Mouse (Mus musculus): ENCODE data around the gene Sbk2. TPM values are rescaled to one million over a fixed set of nuclear protein-coding genes. Genes with fewer than 3 reads are reported as not detected.

Sbk2 gene
- polyA plus RNA-seq, 1 experiment from 2014 or later = 2.3 TPM

- H3K9me3 ChIP-seq = no peaks in the 10 kb centered on the region
- 21% methylated on average over 15 of the region's 15 CpGs for WGBS
- peak; percentile 94 for DNase-seq (ENCODE audit: low spot score)
- H3K27ac ChIP-seq = peak overlapping the region; percentile 47; the same call in 1 of the 2 replicates
- peak overlapping the region; percentile 50 for H3K4me3 ChIP-seq
- H3K36me3 ChIP-seq = no peaks in the 10 kb centered on the region
- no peaks in the 10 kb centered on the region for H3K27me3 ChIP-seq (ENCODE audit: insufficient read depth, poor library complexity, severe bottlenecking)
- peaks cover 4% of the 10 kb centered on the region; the same call in 1 of the 2 replicates for H3K4me1 ChIP-seq
Observed at GRCm38 (mm10) chr7:4943223-4943815, 20.9 kb downstream of the Sbk2 start.

- H3K4me3 ChIP-seq = no peak overlapping the region
- no peaks in the 10 kb centered on the region for H3K27me3 ChIP-seq (ENCODE audit: insufficient read depth, poor library complexity, severe bottlenecking)
- DNase-seq (ENCODE audit: low spot score) = no peak
- peaks cover 4% of the 10 kb centered on the region; the same call in 1 of the 2 replicates for H3K4me1 ChIP-seq
- 42% methylated on average over 5 of the region's 5 CpGs for WGBS
- no peaks in the 10 kb centered on the region for H3K9me3 ChIP-seq
- no peak overlapping the region for H3K27ac ChIP-seq
- no peaks in the 10 kb centered on the region for H3K36me3 ChIP-seq
Observed at GRCm38 (mm10) chr7:4942673-4943072, 21.5 kb downstream of the Sbk2 start.

- no peaks in the 10 kb centered on the region for H3K9me3 ChIP-seq
- H3K4me1 ChIP-seq = peaks cover 4% of the 10 kb centered on the region; the same call in 1 of the 2 replicates
- WGBS = 20% methylated on average over 9 of the region's 9 CpGs
Observed at GRCm38 (mm10) chr7:4940068-4940479, 24.1 kb downstream of the Sbk2 start.

GRCm38 (mm10) chr7:4938456-4938855, 25.8 kb downstream of the Sbk2 start:
- DNase-seq (ENCODE audit: low spot score) = no peak
- WGBS = 31% methylated on average over 2 of the region's 2 CpGs
- no peak overlapping the region for H3K4me3 ChIP-seq

More at GRCm38 (mm10) chr7:4940068-4940479, 24.1 kb downstream of the Sbk2 start:
- H3K27me3 ChIP-seq (ENCODE audit: insufficient read depth, poor library complexity, severe bottlenecking) = no peaks in the 10 kb centered on the region
- H3K27ac ChIP-seq = no peak overlapping the region
- peak; percentile 90 for DNase-seq (ENCODE audit: low spot score)
- no peaks in the 10 kb centered on the region for H3K36me3 ChIP-seq
- H3K4me3 ChIP-seq = no peak overlapping the region

GRCm38 (mm10) chr7:4937392-4937791, 26.8 kb downstream of the Sbk2 start:
- Histone ChIP-seq H3K27ac (no peak overlapping the region), H3K36me3 (no peaks in the 10 kb centered on the region), H3K4me3 (no peak overlapping the region), H3K9me3 (peaks cover 4% of the 10 kb centered on the region; the same call in 1 of the 2 replicates), H3K4me1 (no peaks in the 10 kb centered on the region), H3K27me3 (ENCODE audit: insufficient read depth, poor library complexity, severe bottlenecking) (no peaks in the 10 kb centered on the region)
- 79% methylated on average over 10 of the region's 11 CpGs for WGBS
- no peak for DNase-seq (ENCODE audit: low spot score)

More at GRCm38 (mm10) chr7:4938456-4938855, 25.8 kb downstream of the Sbk2 start:
- H3K27me3 ChIP-seq (ENCODE audit: insufficient read depth, poor library complexity, severe bottlenecking) = no peaks in the 10 kb centered on the region
- H3K4me1 ChIP-seq = peaks cover 1% of the 10 kb centered on the region; the same call in 1 of the 2 replicates
- no peaks in the 10 kb centered on the region for H3K36me3 ChIP-seq
- H3K9me3 ChIP-seq = peaks cover 4% of the 10 kb centered on the region; the same call in 1 of the 2 replicates
- no peak overlapping the region for H3K27ac ChIP-seq

- no peak overlapping the region for H3K27ac ChIP-seq
- 71% methylated on average over 10 of the region's 10 CpGs for WGBS
- no peak for DNase-seq (ENCODE audit: low spot score)
Observed at GRCm38 (mm10) chr7:4936832-4937231, 27.4 kb downstream of the Sbk2 start.

GRCm38 (mm10) chr7:4934160-4934914, 29.9 kb downstream of the Sbk2 start:
- Histone ChIP-seq H3K4me3 (no peak overlapping the region), H3K4me1 (no peaks in the 10 kb centered on the region), H3K27me3 (ENCODE audit: insufficient read depth, poor library complexity, severe bottlenecking) (no peaks in the 10 kb centered on the region), H3K9me3 (peaks cover 4% of the 10 kb centered on the region; the same call in 1 of the 2 replicates), H3K27ac (no peak overlapping the region), H3K36me3 (no peaks in the 10 kb centered on the region)
- DNase-seq (ENCODE audit: low spot score) = no peak
- WGBS = 84% methylated on average over 4 of the region's 4 CpGs

More at GRCm38 (mm10) chr7:4936832-4937231, 27.4 kb downstream of the Sbk2 start:
- Histone ChIP-seq H3K36me3 (no peaks in the 10 kb centered on the region), H3K4me1 (no peaks in the 10 kb centered on the region), H3K27me3 (ENCODE audit: insufficient read depth, poor library complexity, severe bottlenecking) (no peaks in the 10 kb centered on the region), H3K9me3 (peaks cover 4% of the 10 kb centered on the region; the same call in 1 of the 2 replicates), H3K4me3 (no peak overlapping the region)

- Histone ChIP-seq H3K4me1 (no peaks in the 10 kb centered on the region), H3K4me3 (no peak overlapping the region), H3K27ac (no peak overlapping the region), H3K27me3 (ENCODE audit: insufficient read depth, poor library complexity, severe bottlenecking) (no peaks in the 10 kb centered on the region), H3K36me3 (no peaks in the 10 kb centered on the region), H3K9me3 (peaks cover 4% of the 10 kb centered on the region; the same call in 1 of the 2 replicates)
- no peak for DNase-seq (ENCODE audit: low spot score)
- 64% methylated on average over 12 of the region's 12 CpGs for WGBS
Observed at GRCm38 (mm10) chr7:4933103-4933502, 31.1 kb downstream of the Sbk2 start.

- Histone ChIP-seq H3K27me3 (ENCODE audit: insufficient read depth, poor library complexity, severe bottlenecking) (peaks cover 7% of the 10 kb centered on the region; the same call in 1 of the 2 replicates), H3K9me3 (no peaks in the 10 kb centered on the region), H3K27ac (no peak overlapping the region), H3K4me1 (peaks cover 47% of the 10 kb centered on the region), H3K4me3 (no peak overlapping the region), H3K36me3 (no peaks in the 10 kb centered on the region)
- WGBS = 77% methylated on average over 17 of the region's 17 CpGs
- DNase-seq (ENCODE audit: low spot score) = no peak
Observed at GRCm38 (mm10) chr7:4928323-4928722, 35.9 kb downstream of the Sbk2 start.

- 77% methylated on average over 8 of the region's 8 CpGs for WGBS
- H3K9me3 ChIP-seq = no peaks in the 10 kb centered on the region
- H3K27me3 ChIP-seq (ENCODE audit: insufficient read depth, poor library complexity, severe bottlenecking) = peaks cover 7% of the 10 kb centered on the region; the same call in 1 of the 2 replicates
- H3K4me1 ChIP-seq = peaks cover 53% of the 10 kb centered on the region
- no peak overlapping the region for H3K27ac ChIP-seq
- H3K4me3 ChIP-seq = no peak overlapping the region
- DNase-seq (ENCODE audit: low spot score) = no peak
- H3K36me3 ChIP-seq = no peaks in the 10 kb centered on the region
Observed at GRCm38 (mm10) chr7:4927711-4928110, 36.5 kb downstream of the Sbk2 start.

- Histone ChIP-seq H3K36me3 (no peaks in the 10 kb centered on the region), H3K27ac (peak overlapping the region; percentile 83), H3K4me3 (no peak overlapping the region), H3K9me3 (no peaks in the 10 kb centered on the region), H3K4me1 (peaks cover 61% of the 10 kb centered on the region), H3K27me3 (ENCODE audit: insufficient read depth, poor library complexity, severe bottlenecking) (peaks cover 7% of the 10 kb centered on the region; the same call in 1 of the 2 replicates)
- no peak for DNase-seq (ENCODE audit: low spot score)
- WGBS = 70% methylated on average over 16 of the region's 16 CpGs
Observed at GRCm38 (mm10) chr7:4926849-4927248, 37.4 kb downstream of the Sbk2 start.

GRCm38 (mm10) chr7:4925441-4926381, 38.5 kb downstream of the Sbk2 start, which contains the start of gene Ssc5d:
TSS of gene Ssc5d (plus strand) at chr7:4925785.
- DNase-seq (ENCODE audit: low spot score) = no peak
- no peaks in the 10 kb centered on the region for H3K9me3 ChIP-seq
- peaks cover 4% of the 10 kb centered on the region for H3K36me3 ChIP-seq
- peaks cover 73% of the 10 kb centered on the region for H3K4me1 ChIP-seq
- H3K4me3 ChIP-seq = peak within 1 kb of the TSS; percentile 59
- H3K27me3 ChIP-seq (ENCODE audit: insufficient read depth, poor library complexity, severe bottlenecking) = peaks cover 7% of the 10 kb centered on the region; the same call in 1 of the 2 replicates
- H3K27ac ChIP-seq = peak within 1 kb of the TSS; percentile 83
- WGBS = 14% methylated on average over 6 of the region's 6 CpGs
